Mouse (Mus musculus) limb, embryonic 14.5 days (tissue): ENCODE measurements around the gene Cyb5b. TPM values are rescaled to one million over a fixed set of nuclear protein-coding genes. Genes with fewer than 3 reads are reported as not detected.
"Not testable (repeated sequence)": the region's sequence is repeated elsewhere in the genome, so short reads cannot be mapped to it uniquely, and the experiment has no call there.

Source experiments
- ATAC-seq: fragments of 200-750 bp; cut with Nextera tagmentation; 2 replicates; pipeline ENCODE4 v1.8.0; 2017; ENCODE audit warnings: low read depth, moderate number of reproducible peaks, moderate TSS enrichment; ENCODE audit not compliant: low FRiP score
- DNase-seq: peaks from one replicate; pipeline ENCODE4 v3.0.0-alpha.2; 2015; ENCODE audit warnings: low spot score
- H3K27ac ChIP-seq: fragments of 300-500 bp; sonication (generic); replicated peaks from 2 replicates; pipeline ENCODE4 v1.5.1; 2014; ENCODE audit warnings: low read depth, mild to moderate bottlenecking, low read length, moderate library complexity, mixed read lengths
- H3K27me3 ChIP-seq: fragments of 300-500 bp; sonication (generic); 2 replicates; pipeline ENCODE4 v1.6.1; 2014; ENCODE audit warnings: low read length, mixed read lengths; ENCODE audit not compliant: control insufficient read depth, insufficient read depth
- H3K36me3 ChIP-seq: fragments of 300-500 bp; sonication (generic); 2 replicates; pipeline ENCODE4 v1.6.1; 2014; ENCODE audit warnings: mild to moderate bottlenecking, low read length, moderate library complexity, mixed read lengths; ENCODE audit not compliant: control insufficient read depth, insufficient read depth
- H3K4me1 ChIP-seq: fragments of 300-500 bp; sonication (generic); 2 replicates; pipeline ENCODE4 v1.6.1; 2014; ENCODE audit warnings: antibody characterized with exemption, low read length, mixed read lengths; ENCODE audit not compliant: control insufficient read depth, insufficient read depth
- H3K4me2 ChIP-seq: fragments of 300-500 bp; sonication (generic); replicated peaks from 2 replicates; pipeline ENCODE4 v1.6.1; 2014; ENCODE audit warnings: low read depth, mild to moderate bottlenecking, low read length, moderate library complexity; ENCODE audit not compliant: severe bottlenecking
- H3K4me3 ChIP-seq: fragments of 300-500 bp; sonication (generic); replicated peaks from 2 replicates; pipeline ENCODE4 v1.5.1; 2014; ENCODE audit warnings: low read length
- H3K9ac ChIP-seq: fragments of 300-500 bp; sonication (generic); 2 replicates; pipeline ENCODE4 v1.6.1; 2014; ENCODE audit warnings: mild to moderate bottlenecking, low read depth, low read length, moderate library complexity; ENCODE audit not compliant: severe bottlenecking
- H3K9me3 ChIP-seq: fragments of 300-500 bp; sonication (generic); 2 replicates; pipeline ENCODE4 v1.6.1; 2016; ENCODE audit warnings: low read length; ENCODE audit not compliant: control insufficient read depth
- POLR2A ChIP-seq: fragments of 200-500 bp; IDR thresholded peaks from 2 replicates; pipeline ENCODE4 v1.8.0; 2012; ENCODE audit warnings: inconsistent platforms, mild to moderate bottlenecking, moderate library complexity, borderline replicate concordance; ENCODE audit not compliant: insufficient read depth, insufficient read length; ENCODE audit errors: extremely low read depth
- WGBS: fragments of 180-500 bp; shearing (Covaris S2); extraction: QIAGEN DNeasy Blood & Tissue Kit; methylation state at CpG from one replicate; pipeline ENCODE4 v1.1.7; 2014; 5-methylcytosine and 5-hydroxymethylcytosine counted together
- polyA plus RNA-seq, 2 experiments: library from polyadenylated mRNA; depleted of rRNA in 1 of 2; stranded (reverse) in 1 of 2; unstranded in 1 of 2; fragments of >200 nt; fragmentation: Nextera tagmentation in 1 of 2; extraction: Ambion mirVana in 1 of 2; gene quantifications; 2 replicates each; pipeline versions ENCODE4 v1.2.1 to v1.2.3; 2012 to 2014

The Cyb5b gene
- polyA plus RNA-seq, 2 experiments: 60.3 to 82.3 TPM

DNA sequence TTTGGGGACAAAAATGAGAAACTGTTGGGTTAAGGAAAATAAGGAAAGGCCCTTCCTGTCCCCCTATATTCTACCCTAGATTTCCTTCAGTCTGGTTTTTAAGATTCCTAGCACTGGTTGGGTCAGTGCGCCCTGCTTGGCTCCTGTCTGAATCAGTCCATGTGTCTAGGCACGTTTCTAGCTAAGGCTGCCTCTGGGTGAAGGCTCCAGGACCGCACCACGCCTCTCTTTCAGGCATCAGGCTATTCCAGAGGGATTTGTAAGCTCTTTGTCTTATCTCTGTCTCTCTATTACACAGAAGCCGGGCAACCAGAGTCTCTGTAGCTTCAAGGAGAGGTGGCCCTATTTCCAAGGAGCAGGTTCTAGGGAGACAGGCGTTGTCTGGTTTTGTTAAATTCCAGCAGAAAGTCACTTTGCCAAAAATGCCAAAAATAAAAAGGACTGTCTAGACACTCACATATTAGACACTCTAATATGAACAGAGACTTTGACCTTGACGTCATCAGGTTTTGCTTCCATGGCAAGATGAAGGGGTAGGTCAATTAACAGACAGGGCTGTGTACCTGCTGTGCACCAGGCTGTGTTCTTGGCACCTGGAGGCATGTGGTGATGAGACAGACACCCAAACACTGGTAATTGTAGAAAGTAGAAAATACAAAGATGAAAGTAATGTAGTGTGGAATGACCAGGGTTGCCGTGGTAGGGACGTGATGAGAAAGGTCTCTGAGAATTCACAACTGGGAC lies 56.5 kb downstream of the Cyb5b start:
- H3K27ac ChIP-seq: no peak overlapping the region
- no peak for TF ChIP-seq POLR2A
- no peaks in the 10 kb centered on the region for H3K9me3 ChIP-seq
- H3K36me3 ChIP-seq: no peaks in the 10 kb centered on the region
- H3K4me1 ChIP-seq: 0 out of 2 replicates have a peak, but pooled peaks cover 3% of the 10 kb centered on the region
- H3K4me3 ChIP-seq: no peak overlapping the region
- ATAC-seq (no peak), DNase-seq (no peak)
- no peak overlapping the region for H3K4me2 ChIP-seq
- H3K9ac ChIP-seq: no peak overlapping the region
- no peaks in the 10 kb centered on the region for H3K27me3 ChIP-seq
- WGBS: 75% methylated on average over 9 of the region's 9 CpGs

DNA sequence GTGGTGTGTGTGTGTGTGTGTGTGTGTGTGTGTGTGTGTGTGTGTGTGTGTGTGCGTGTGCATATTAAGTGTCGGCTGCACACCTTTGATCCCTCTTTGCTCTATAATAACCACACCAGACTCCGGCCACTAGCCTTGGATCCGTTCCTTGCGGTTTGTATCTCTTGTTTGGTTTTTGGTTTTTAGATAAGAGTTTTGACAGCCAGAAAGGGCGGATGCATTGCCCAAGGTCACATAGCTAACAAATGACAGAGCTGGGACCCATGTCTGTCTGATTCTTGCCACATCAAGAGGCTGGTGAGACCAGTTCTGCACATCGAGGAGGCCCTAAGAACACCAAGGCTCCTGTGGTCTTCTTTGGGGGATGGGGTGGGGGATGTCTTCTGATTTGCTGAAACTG lies 58.7 kb downstream of the Cyb5b start:
- H3K9ac ChIP-seq: no peak overlapping the region
- no peaks in the 10 kb centered on the region for H3K27me3 ChIP-seq
- DNase-seq: no peak
- H3K4me3 ChIP-seq: no peak overlapping the region
- ATAC-seq: no peak
- TF ChIP-seq POLR2A: no peak
- 0 out of 2 replicates have a peak, but pooled peaks cover 3% of the 10 kb centered on the region for H3K4me1 ChIP-seq
- H3K4me2 ChIP-seq: no peak overlapping the region
- no peaks in the 10 kb centered on the region for H3K9me3 ChIP-seq
- H3K36me3 ChIP-seq: no peaks in the 10 kb centered on the region
- 80% methylated on average over 7 of the region's 7 CpGs for WGBS
- no peak overlapping the region for H3K27ac ChIP-seq

DNA sequence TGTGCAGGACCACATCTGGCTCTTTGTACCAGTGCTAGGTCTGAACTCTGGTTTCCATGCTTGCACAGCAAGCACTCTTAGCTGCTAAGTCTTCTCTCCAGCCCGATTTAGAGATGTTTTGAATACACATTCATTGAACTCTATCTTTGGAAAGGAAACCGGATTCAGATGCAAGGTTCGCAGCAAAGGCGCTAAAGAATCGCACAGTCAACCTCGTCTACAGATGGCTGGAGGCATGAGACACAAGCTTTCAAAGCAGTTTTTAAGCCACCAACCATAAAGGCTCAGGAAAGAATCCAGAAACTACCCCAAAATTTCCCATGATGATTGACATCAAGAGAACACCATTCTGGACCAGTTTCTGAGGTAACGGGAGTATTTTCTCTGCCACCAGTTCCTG lies 61.6 kb downstream of the Cyb5b start:
- ATAC-seq: no peak
- H3K4me3 ChIP-seq: no peak overlapping the region
- DNase-seq: no peak
- H3K4me1 ChIP-seq: no peaks in the 10 kb centered on the region
- no peak overlapping the region for H3K27ac ChIP-seq
- no peak for TF ChIP-seq POLR2A
- H3K27me3 ChIP-seq: no peaks in the 10 kb centered on the region
- 88% methylated on average over 7 of the region's 7 CpGs for WGBS
- no peaks in the 10 kb centered on the region for H3K9me3 ChIP-seq
- H3K9ac ChIP-seq: no peak overlapping the region
- H3K4me2 ChIP-seq: no peak overlapping the region
- no peaks in the 10 kb centered on the region for H3K36me3 ChIP-seq

- ATAC-seq, H3K4me2 ChIP-seq, H3K36me3 ChIP-seq, H3K9ac ChIP-seq, H3K9me3 ChIP-seq, H3K4me1 ChIP-seq, H3K27ac ChIP-seq, DNase-seq, H3K4me3 ChIP-seq, H3K27me3 ChIP-seq: not testable (repeated sequence)
- WGBS: 67% methylated on average over 7 of the region's 7 CpGs
These were observed 66.8 kb downstream of the Cyb5b start for GRCm38 (mm10) chr8:107217230-107217629.

GRCm38 (mm10) chr8:107218091-107218490 lies 67.7 kb downstream of the Cyb5b start:
- H3K27me3 ChIP-seq: no peaks in the 10 kb centered on the region
- H3K4me3 ChIP-seq: no peak overlapping the region
- TF ChIP-seq POLR2A: no peak
- H3K9me3 ChIP-seq: no peaks in the 10 kb centered on the region
- no peaks in the 10 kb centered on the region for H3K36me3 ChIP-seq
- H3K4me2 ChIP-seq: no peak overlapping the region
- H3K4me1 ChIP-seq: no peaks in the 10 kb centered on the region
- WGBS: 89% methylated on average over 8 of the region's 8 CpGs
- H3K27ac ChIP-seq: no peak overlapping the region
- no peak overlapping the region for H3K9ac ChIP-seq
- ATAC-seq (no peak), DNase-seq (no peak)

- no peak for TF ChIP-seq POLR2A
- WGBS: 87% methylated on average over 2 of the region's 2 CpGs
- no peak for DNase-seq
- Histone ChIP-seq H3K9me3 (no peaks in the 10 kb centered on the region), H3K4me1 (no peaks in the 10 kb centered on the region), H3K36me3 (no peaks in the 10 kb centered on the region), H3K4me2 (no peak overlapping the region), H3K9ac (no peak overlapping the region), H3K27me3 (no peaks in the 10 kb centered on the region), H3K27ac (no peak overlapping the region), H3K4me3 (no peak overlapping the region)
- no peak for ATAC-seq
These were observed 68.6 kb downstream of the Cyb5b start for GRCm38 (mm10) chr8:107219078-107219477.
